ENCODE assay signal across 14 mouse cellular contexts in the genomic region with DNA sequence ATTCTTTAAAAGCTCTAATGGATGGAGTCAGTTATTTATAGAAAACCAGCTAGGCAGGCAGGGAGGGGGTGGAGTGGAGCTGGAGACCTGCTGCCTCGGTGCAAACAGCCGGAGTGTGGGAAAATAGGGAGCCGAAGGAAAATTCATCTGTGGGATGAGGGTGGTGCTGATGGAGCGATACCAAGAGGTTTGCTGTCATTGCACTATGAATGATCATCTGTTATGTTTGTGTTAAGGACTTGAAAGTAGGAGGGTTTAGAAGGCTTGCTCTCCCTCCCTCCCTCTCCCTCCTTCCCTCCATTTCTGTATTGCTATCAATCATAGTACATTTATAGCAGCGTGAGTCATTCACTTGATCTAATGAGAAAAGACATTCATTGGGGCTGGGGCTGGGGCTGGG. TPM values are rescaled to one million over a fixed set of nuclear protein-coding genes. Genes with fewer than 3 reads are reported as not detected.
DNase-seq lines count a peak whose midpoint lies in the region; ATAC-seq and TF ChIP-seq lines count a peak whose summit lies in the region.
"Had no signal": no experiment of that assay in that cellular context is flagged by ENCODE, and none has a peak within 500 bp of the region (broad histone marks: within the 10 kb centered on the region; RNA-seq: fewer than 3 reads in every experiment).

No protein-coding gene starts in this region.

- no peak overlapping the region for H3K27ac ChIP-seq in lung, embryonic 14.5 days (ENCODE audit: low read depth)
- H3K27ac ChIP-seq in heart, embryonic 13.5 days (replicated peaks) = peak overlapping the region; percentile 89
- no peak overlapping the region for H3K27ac ChIP-seq in stomach, embryonic 16.5 days (ENCODE audit: low read length)
- H3K27ac ChIP-seq: limb, embryonic 15.5 days; neural tube, embryonic 13.5 days had no signal

- DNase-seq in lung, embryonic 14.5 days = peak; percentile 66
- DNase-seq in lung, adult 2 months = no peak
- DNase-seq in layer of hippocampus, adult 9-11 months = peak; percentile 78
- no peak for DNase-seq in thymus, adult 18-20 months
- no peak for DNase-seq in cerebellum, postnatal 10 days
- DNase-seq: cerebellum, adult 11-12 months; gastrocnemius, postnatal 10 days; thymus, postnatal 25 days had no signal

- no peak for TF ChIP-seq CTCF in lung, embryonic 14.5 days (IDR thresholded peaks at IDR 0.05; ENCODE audit: low read depth)
- no peak for TF ChIP-seq CTCF in lung, adult 2 months (IDR thresholded peaks at IDR 0.05; ENCODE audit: insufficient read depth, low read length)

- H3K9ac ChIP-seq in lung, embryonic 14.5 days = no peak overlapping the region
- H3K9ac ChIP-seq in heart, embryonic 13.5 days = peak overlapping the region; percentile 67; the same call in 1 of the 2 replicates
- no peak overlapping the region for H3K9ac ChIP-seq in stomach, embryonic 16.5 days (ENCODE audit: low read length)
- H3K9ac ChIP-seq: limb, embryonic 15.5 days; neural tube, embryonic 13.5 days had no signal

- WGBS in lung, embryonic 14.5 days = 17% methylated on average over 5 of the region's 5 CpGs
- 50% methylated on average over 5 of the region's 5 CpGs for WGBS in lung, adult 2 months
- 23% methylated on average over 5 of the region's 5 CpGs for WGBS in heart, embryonic 13.5 days
- WGBS in stomach, embryonic 16.5 days = 22% methylated on average over 5 of the region's 5 CpGs

- peak; percentile 85 for ATAC-seq in lung, embryonic 14.5 days (ENCODE audit: insufficient read depth)
- peak; percentile 49; the same call in 1 of the 2 replicates for ATAC-seq in heart, embryonic 13.5 days (ENCODE audit: extremely low read depth, insufficient number of reproducible peaks, low FRiP score, low TSS enrichment)
- ATAC-seq in stomach, embryonic 16.5 days (ENCODE audit: insufficient read depth, low FRiP score) = peak; percentile 68; the same call in 1 of the 2 replicates

- no peaks in the 10 kb centered on the region; the same call in 1 of the 2 replicates for H3K4me1 ChIP-seq in lung, embryonic 14.5 days (ENCODE audit: insufficient read depth)
- no peaks in the 10 kb centered on the region for H3K4me1 ChIP-seq in lung, adult 2 months (ENCODE audit: control insufficient read depth, insufficient read depth, low read length)
- peaks cover 48% of the 10 kb centered on the region for H3K4me1 ChIP-seq in heart, embryonic 13.5 days
- H3K4me1 ChIP-seq in stomach, embryonic 16.5 days (ENCODE audit: control insufficient read depth, insufficient read depth, low read length) = 0 out of 2 replicates have a peak, but pooled peaks cover 3% of the 10 kb centered on the region
- H3K4me1 ChIP-seq: limb, embryonic 15.5 days; neural tube, embryonic 13.5 days had no signal

- no peaks in the 10 kb centered on the region for H3K27me3 ChIP-seq in lung, embryonic 14.5 days (ENCODE audit: insufficient read depth, low read length)
- H3K27me3 ChIP-seq in heart, embryonic 13.5 days (replicated peaks) = no peaks in the 10 kb centered on the region
- H3K27me3 ChIP-seq in stomach, embryonic 16.5 days (ENCODE audit: control insufficient read depth, insufficient read depth, low read length) = no peaks in the 10 kb centered on the region
- H3K27me3 ChIP-seq: limb, embryonic 15.5 days; neural tube, embryonic 13.5 days had no signal

- no peak for TF ChIP-seq POLR2A in lung, adult 2 months (IDR thresholded peaks at IDR 0.05; ENCODE audit: borderline replicate concordance, extremely low read depth, low read depth, low read length)

- no peak overlapping the region for H3K4me3 ChIP-seq in lung, embryonic 14.5 days (ENCODE audit: low read depth, low read length)
- no peak overlapping the region for H3K4me3 ChIP-seq in lung, adult 2 months (replicated peaks; ENCODE audit: extremely low read depth, low read depth, low read length)
- peak overlapping the region; percentile 35 for H3K4me3 ChIP-seq in heart, embryonic 13.5 days
- H3K4me3 ChIP-seq in stomach, embryonic 16.5 days (replicated peaks; ENCODE audit: low read length) = no peak overlapping the region
- H3K4me3 ChIP-seq: limb, embryonic 15.5 days; neural tube, embryonic 13.5 days had no signal

- H3K4me2 ChIP-seq in lung, embryonic 14.5 days = no peak overlapping the region
- H3K4me2 ChIP-seq in heart, embryonic 13.5 days = peak overlapping the region; percentile 62
- H3K4me2 ChIP-seq in stomach, embryonic 16.5 days (ENCODE audit: low read depth, low read length) = no peak overlapping the region
- H3K4me2 ChIP-seq: limb, embryonic 15.5 days; midbrain, embryonic 11.5 days; neural tube, embryonic 13.5 days had no signal

- H3K36me3 ChIP-seq in lung, embryonic 14.5 days (ENCODE audit: insufficient read depth) = no peaks in the 10 kb centered on the region
- H3K36me3 ChIP-seq in heart, embryonic 13.5 days = no peaks in the 10 kb centered on the region
- H3K36me3 ChIP-seq in stomach, embryonic 16.5 days (ENCODE audit: control insufficient read depth, insufficient read depth, low read length) = no peaks in the 10 kb centered on the region
- H3K36me3 ChIP-seq: G1E; limb, embryonic 15.5 days; neural tube, embryonic 13.5 days had no signal

- no peaks in the 10 kb centered on the region for H3K9me3 ChIP-seq in lung, embryonic 14.5 days (ENCODE audit: low read depth, low read length)
- H3K9me3 ChIP-seq in heart, embryonic 13.5 days = no peaks in the 10 kb centered on the region
- no peaks in the 10 kb centered on the region for H3K9me3 ChIP-seq in stomach, embryonic 16.5 days (replicated peaks; ENCODE audit: control insufficient read depth, low read length)
- H3K9me3 ChIP-seq: G1E; limb, embryonic 15.5 days; neural tube, embryonic 13.5 days had no signal

RNA-seq across cellular contexts. Expression of a gene that starts 42.1 kb away (rescaled TPM):
- polyA plus RNA-seq in lung, embryonic 14.5 days (2014; fragmentation: Nextera tagmentation; extraction: Ambion mirVana) = 1.5 and 2.2 TPM in 2 replicates
- polyA plus RNA-seq in lung, adult 2 months (2012; rRNA removed) = 2.0 and 3.6 TPM in 2 replicates
- 8.8 and 9.7 TPM in 2 replicates for polyA plus RNA-seq in heart, embryonic 13.5 days (2015; fragmentation: Nextera tagmentation; extraction: Ambion mirVana)
- polyA plus RNA-seq in stomach, embryonic 16.5 days (2015; fragmentation: Nextera tagmentation; extraction: Ambion mirVana) = 1.8 TPM in 2 replicates

Comparison
In these comparisons a context has a peak if more than half of its experiments do, and no peak if none do; other contexts are left out.
1. DNase-seq: peak in lung, embryonic 14.5 days (single experiment) and layer of hippocampus, adult 9-11 months (single experiment); none in lung, adult 2 months (single experiment), thymus, adult 18-20 months (0 of 2) and cerebellum, postnatal 10 days (0 of 2).
2. Peak in every context shown above with its lines, with median percentiles within 50 percentile points of each other: ATAC-seq.